Mouse (Mus musculus): ENCODE measurements around the gene Ap3b1.

DNA sequence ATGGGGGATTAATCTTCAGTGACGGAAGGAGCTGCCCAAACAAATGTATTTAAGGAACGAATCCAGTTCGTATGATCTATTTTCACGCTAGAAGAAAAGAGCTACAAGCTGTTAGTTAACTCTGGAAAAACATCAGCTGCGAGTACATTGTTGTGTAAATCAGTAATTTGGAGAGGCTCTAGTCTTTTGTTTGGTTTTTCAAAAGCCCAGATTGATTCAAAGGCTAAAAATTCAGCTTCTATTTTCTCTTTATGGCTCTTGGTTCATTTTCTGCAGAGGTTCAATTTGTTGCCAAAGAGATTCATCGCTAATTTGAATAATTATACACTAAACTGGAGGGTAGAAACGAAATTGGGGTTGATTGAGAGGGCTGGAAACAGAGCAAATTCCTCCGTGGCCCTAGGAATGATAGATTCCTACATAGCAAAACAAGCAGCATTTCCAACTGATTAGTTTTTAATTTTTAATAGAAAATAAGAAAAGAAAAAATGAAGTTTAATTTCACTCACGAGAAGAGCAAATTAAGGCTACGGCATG, 41.7 kb upstream of the Ap3b1 start:
- TF ChIP-seq POLR2A (IDR thresholded peaks at IDR 0.05; ENCODE audit: low read depth, low read length) (no peak), GABPA (IDR thresholded peaks at IDR 0.05; ENCODE audit: insufficient replicate concordance, low read depth, low read length) (no peak), E2F4 (IDR thresholded peaks at IDR 0.05; ENCODE audit: insufficient replicate concordance, low read depth, low read length) (no peak), NRF1 (IDR thresholded peaks at IDR 0.05; ENCODE audit: low read depth, low read length) (no peak), CTCF (conservative IDR thresholded peaks at IDR 0.05 in 1 of 2, IDR thresholded peaks at IDR 0.05 in 1 of 2; ENCODE audit: low read depth in 2 of 2, low read length in 2 of 2) (no peak), CHD2 (IDR thresholded peaks at IDR 0.05; ENCODE audit: low read length) (no peak), HCFC1 (IDR thresholded peaks at IDR 0.05; ENCODE audit: low read depth, low read length) (no peak)
